Mouse (Mus musculus) kidney, postnatal 14 days (tissue): ENCODE results near the gene B230104I21Rik.

Experiments
- DNase-seq: peaks from one replicate; pipeline ENCODE4 v3.0.0; 2022; ENCODE audit warnings: mixed read lengths

Gene B230104I21Rik

DNA sequence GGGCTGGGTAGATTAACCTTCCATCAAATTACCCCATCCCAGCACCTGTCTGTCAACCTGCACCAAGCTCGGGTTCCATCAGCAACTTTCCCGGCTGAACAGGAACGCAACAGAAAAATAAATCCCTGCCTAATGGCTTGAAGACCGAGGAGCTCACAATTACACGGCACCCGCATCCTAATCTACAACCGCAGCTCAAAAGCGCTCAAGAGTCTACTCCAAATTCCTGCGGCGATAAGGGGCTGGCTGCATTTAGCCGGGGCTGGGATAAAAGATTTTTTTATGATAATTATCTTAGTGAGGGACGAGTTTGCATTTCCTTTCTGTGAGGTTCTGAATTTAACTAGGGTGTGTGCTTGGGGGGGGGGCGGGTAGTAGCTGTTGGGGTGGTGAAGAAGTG is 16.3 kb downstream of the B230104I21Rik start:
- no peak for DNase-seq

DNA sequence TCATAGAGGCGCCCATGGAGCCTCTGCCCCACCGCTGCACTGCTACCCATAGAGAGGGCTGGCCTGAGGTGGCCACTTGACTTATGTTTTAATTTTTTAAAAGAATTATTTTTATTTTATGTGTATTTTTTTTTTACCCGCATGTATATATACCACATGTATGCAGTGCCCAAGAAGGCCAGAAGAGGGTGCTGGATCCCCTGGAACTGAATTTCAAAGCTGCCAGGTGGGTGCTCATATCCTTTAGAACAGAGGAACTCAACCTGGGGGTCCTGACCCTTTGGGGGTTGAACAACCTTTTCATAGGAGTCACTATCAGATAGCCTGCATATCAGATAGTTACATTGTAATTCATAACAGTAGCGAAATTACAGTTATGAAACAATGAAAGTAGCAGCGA is 19.5 kb downstream of the B230104I21Rik start:
- DNase-seq: no peak

DNA sequence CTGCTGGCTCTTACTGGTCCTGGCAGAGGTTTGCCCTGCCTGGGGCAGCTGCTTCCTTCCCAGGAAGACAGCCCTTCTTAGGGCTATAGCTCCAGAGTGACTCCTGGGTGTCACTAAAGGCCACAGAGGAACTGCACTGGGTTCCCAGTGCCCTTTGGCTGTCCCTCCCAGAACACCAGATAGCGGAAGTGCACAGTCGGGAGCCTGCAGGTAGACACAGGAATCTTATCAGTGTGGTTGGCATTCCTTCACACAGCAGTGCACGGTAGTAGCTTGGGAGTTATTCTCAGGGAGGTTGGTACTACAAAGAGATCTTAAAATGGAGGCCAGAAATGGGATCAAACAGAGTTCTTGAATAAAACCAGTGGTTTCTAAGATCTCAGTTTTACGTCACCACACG is 22.4 kb downstream of the B230104I21Rik start:
- no peak for DNase-seq

DNA sequence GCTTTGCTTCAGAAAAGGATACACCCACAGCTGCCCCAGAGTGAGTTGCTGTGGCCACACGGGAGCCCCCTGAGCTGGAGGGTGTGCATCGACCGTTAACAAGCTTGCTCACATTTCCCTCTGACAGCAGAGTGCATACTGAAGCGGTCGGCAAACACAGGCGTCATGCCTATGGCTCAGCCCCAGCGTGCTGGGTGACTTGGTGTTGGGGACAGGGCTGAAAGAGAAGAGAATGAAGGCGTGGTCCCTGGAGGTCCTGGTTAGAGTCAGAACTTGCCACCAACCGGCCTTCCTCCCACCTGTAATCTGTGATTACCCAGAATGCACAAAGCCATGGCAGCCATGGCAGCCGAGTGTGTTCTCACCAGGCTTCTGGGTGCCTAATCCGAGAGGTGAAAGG is 22.9 kb downstream of the B230104I21Rik start:
- no peak for DNase-seq

DNA sequence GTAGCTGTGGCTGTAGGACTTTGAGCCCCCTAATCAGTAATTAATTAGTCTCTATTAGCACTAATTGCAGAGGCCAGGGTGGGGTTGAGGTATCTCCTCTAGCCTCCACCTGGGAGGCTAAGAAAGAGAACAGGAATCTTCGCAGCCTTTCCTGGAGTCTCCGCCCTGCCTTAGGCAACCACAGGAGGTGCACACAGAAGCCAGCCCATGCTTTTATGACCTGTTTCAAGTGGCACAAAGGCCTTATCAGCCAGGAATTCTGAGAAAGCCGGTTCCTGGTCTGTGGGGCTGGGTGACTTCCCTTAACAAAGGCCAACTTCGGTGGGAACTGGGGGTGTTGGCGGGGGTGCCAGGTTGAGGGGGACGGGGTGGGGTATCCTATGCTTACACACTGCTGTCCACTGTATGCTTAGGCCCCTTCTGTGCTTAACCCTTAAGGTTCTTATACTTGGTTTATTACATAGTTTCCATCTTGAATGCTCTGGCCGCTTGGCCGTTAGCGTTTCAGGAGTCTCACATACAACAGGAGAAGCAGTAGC is 23.9 kb downstream of the B230104I21Rik start:
- DNase-seq: no peak

DNA sequence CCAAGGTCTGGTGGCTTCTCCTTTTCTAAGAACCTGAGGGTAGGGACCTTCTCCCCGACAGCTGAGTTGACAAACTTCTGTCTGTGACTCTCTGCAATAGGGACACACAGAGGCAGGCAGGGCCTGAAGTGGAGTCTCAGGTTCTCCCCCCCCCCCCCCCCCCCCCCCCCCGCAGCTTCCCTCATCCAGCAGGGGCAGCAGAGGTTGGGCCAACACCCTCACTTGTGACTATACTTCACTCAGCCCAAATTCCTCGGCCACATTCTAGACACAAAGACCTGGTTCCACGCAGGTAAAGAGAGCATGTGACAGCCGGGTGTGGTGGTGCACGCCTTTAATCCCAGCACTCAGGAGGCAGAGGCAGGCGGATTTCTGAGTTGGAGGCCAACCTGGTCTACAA is 24.5 kb downstream of the B230104I21Rik start:
- DNase-seq: no peak

DNA sequence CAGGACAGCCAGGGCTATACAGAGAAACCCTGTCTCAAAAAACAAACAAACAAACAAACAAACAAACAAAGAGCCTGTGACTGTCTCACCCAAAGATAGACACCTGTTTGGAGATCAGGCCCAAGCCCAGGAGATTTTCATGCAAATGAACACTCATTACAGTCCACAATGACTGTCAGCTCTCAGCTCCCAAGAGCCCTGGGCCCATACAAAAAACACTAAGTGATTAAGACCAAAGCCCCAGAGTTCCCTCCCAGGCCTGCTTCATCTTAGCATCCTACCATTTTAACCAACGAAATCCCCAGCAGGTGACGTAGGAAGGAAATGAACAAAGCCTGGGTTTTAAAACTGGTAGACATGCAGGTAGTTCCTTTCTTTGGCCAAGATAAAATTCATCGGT is 24.9 kb downstream of the B230104I21Rik start:
- DNase-seq: no peak

DNA sequence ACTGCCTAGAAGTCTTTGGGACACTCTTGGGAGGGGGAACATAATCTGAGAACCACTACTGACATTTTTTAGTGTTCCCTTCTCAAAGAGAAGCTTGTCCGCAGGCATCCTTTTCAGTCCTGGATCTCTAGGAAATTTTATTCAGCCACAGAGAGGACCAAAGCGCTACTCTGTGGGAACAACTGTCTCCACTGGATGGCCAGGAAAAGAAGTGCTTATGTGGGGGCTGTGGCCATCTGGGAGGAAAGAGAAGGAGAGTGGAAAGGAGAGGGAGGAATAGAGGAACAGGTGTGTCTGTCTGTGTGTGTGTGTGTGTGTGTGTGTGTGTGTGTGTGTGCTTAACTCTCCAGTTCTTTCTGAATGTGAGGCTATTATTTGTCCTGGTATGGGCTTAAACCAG is 28.8 kb downstream of the B230104I21Rik start:
- DNase-seq: no peak

DNA sequence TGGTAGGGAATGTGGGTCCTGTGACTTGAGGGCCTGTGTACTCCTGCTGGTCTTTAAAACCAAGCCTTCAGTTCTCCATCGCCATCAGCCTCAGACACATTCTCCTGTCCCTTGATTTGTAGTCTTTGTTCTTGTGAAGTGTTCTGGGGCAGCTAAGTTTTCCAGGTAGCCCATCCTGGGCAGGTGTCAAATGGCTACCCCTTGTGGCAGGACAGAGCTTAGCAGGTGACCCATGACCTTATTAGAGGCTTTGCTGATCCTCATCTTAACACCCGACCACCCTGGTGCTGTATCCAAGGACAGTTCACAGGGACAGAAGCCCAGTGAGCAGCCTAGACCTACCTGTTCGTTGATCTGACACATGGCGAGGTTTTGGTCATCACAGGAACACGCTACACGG is 30.9 kb downstream of the B230104I21Rik start:
- no peak for DNase-seq

DNA sequence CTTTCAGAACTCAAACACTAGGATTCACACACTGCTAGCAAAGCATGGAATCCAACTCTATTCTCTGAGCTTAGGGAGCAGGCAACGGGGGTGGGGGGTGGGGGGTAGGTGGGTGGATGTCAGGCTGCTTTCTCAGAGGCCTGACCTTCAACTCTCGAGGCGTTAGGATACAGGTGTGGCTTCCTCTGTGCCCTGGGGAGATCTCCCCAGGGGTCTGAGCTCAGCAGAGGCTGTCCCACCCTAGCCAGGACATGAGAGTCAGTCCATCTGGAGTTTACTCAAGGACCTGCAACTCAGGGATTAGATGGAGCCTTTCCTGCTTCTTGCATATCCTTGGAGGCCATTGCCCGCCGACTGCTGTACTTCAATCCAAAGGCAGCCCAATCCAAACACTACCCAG is 33.2 kb downstream of the B230104I21Rik start:
- no peak for DNase-seq

DNA sequence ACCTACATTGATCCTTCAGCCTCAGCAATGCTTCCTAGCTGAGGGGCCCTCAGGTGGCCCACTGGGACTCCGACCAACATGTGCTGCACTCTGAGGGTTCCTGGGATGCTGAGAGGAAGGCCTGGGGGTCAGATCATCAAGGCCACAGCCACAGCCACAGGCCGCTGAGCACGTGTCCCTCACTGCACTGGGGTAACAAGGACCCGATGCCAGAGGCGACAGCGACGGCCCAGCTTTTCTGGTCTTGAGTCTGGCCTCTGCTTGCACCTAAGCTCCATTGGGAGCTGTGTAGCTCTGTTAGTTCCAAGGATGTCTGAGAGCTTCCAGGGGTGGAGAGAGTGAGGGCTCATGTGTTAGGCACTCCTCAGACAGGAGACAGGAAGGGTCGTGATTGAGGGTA is 34.9 kb downstream of the B230104I21Rik start:
- no peak for DNase-seq

DNA sequence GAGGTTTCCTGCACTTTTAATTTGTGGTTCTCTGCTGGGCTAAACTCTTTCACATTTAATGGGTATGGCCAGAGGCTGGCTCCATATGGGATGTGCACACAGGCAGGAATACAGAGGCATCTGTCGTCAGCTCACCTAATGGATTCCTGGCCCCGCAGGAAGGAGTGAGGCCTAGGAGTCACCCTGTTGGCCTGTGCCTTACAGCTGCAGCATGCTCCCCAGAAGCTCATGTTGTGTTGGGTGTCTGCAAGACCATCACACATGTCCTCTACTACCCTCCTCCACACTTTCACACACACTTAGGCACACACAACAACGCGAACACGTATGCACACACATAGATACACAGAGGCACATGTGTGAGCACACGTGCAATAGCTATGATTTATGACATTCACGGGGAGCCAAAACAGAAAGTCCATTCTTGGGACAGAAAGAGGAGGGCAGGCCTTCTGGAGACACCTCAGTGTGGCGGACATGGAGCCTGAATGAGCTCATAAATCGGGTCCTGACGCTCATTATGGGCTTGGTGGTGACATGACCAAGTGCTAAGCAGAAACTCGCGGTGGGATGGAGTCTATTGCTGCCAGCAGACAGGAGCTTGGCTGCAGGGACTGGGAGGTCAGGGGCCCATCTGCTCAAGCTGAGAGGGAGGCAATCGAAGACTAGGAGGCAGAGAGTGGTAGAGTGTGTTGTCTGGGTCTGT is 35.8 kb downstream of the B230104I21Rik start:
- no peak for DNase-seq

DNA sequence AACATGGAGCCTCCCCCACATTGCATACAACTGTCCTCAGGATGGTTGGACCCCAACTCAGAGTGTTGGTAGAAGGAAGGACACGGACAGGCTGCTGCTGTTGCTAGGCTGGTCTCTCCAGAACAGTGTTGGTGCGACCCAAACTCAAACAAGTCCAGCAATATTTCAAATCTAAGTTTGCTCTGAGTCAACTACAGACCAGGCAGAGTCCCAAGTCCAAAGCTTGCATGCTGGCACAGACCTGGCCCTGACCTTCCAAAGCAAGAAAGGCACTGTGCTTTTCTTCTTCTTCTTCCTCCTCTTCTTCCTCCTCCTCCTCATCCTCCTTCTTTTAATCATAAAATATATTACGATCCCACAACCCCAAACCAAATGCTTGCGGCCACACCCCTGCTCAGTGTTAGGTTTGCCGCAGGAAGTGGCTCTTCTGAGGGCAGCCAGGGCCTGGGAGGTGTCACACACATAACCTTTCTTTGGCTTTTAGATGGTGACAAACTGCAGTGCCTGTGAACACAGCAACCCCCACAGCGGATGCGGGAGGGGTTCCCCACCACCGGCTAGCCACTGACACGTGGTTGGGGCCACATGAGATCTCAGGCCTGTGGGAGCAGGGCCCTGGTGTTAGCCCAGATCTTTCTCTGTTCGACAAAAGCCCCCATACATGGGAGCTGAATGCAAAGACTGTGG is 40.2 kb downstream of the B230104I21Rik start:
- no peak for DNase-seq

DNA sequence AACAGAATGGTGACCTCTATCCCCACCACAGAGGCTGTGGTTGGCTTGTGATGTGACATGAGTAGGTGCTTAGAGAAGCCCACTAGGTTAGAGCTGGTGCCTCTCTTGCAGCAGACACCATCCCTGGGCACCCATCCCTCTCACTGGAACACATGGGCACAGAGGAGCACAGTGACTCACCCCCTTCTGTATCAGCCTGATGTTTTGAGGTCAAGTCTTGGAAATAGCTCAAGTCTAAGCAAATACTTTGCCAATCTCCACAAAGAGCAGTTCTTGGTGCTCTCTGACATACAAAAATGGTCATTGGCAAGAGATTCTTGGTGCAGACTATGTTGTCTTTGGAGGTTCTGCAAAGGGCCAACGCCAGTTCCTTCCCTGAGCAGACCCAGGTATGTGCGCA is 42.9 kb downstream of the B230104I21Rik start:
- no peak for DNase-seq

DNA sequence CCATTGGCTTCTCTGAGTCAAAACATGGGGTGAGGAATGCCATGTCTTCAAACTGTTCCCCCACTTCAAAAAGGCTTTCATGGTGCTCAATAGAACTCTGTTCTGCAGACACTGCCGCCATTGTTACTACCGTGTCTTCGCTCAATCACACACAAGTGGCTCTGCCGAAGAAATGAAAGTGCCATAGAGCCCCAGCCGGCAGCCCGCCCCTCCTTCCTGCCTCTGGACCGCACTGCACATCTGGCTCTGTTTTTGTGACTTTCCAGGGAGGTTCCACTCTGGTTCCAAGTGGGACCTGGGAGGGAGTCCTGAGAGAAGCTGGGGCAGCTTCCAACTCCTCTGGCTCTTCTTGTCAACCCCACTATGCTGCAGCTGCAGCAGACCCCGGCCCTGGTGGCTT is 49.3 kb downstream of the B230104I21Rik start:
- DNase-seq: no peak

DNA sequence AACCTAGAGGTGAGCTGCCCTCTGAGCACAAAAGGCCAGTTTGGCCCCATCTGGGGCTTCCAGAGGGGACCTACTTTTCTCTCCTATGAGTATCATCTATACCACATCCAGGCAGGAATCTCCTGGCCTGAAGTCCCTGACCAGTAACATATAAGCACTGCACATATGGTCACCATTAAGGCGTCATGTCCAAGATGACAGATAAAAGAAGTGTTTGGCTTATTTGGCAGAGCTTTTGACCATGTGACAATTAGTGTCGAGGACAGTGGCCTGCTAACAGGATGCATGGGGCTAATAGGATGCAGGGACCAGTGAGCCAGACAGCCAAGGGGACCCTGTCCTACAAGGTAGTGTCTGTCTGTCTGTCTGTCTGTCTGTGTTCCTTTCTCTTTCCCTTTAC is 50.0 kb downstream of the B230104I21Rik start:
- DNase-seq: no peak

DNA sequence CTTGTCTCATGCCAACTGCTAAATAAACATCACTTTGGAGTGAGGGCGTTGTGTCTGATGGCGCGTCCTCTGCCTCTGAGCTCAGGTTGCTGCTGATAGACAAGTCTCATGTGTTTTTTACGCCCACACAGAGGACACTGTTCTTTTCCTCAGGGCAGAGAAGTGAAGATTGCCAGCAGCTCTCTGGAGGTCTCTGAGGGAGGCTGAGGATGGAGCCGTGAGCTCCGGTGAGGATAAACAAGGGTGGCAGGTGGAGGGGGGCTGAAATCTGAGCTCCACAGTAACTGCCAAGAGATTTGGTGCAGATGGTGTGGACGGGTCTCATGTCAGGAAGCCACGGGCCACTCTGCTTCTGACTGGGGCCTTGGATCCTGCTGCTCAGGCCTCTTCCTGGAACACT is 50.9 kb downstream of the B230104I21Rik start:
- DNase-seq: no peak

DNA sequence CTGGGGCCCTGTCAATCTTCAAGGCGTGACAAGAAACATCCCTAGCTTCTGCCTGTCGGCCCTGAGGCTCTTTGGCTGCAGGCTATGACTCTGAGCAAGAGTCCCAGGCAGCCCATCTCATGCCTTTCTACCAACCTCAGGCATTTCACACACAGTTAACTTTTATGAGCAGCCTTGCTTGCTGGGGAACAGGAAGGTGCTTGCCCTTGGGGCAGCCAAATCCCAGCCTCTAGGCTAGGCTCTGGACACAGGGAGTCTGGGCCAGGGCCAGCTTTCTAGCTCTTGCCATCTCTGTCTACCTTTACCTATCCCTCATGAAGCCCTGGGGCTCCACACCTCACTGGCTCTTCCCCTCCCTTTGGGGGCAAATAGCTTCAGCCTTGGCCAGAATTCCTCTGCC is 53.7 kb downstream of the B230104I21Rik start:
- no peak for DNase-seq

DNA sequence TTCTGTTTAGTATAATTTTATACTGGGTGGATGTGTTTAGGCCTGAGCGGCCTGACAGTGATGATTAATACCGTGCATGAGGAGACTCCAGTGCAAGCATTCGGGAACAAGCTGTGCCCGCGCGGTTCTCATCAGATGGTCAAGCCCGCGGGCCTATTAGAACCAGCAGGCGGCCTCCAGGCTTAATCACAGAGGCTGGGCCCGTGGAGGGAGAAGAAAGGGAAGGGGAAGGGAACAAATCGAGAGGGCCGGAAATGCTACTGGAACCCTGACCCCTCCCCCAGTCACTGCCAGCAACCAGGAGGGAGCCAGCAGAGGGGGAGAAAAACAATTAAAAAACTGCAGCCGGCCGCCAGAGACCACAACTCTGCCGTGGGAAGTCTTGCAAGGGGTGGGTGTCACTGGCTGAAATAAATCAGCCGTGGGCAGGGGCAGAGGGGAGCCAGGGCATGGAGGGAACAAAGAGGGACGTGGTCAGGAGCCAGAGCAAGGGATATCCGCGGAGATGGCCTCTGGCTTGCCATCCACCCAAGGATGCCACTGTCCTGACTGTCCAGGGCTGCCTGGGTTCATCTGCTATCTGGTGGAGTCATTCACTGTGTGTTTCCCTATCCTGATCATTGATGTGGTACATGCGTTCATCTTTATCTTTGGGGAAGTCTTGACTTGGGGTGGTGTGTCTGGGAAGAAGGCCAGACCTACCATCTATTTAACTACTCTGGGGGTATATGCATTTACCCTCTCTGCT is 54.6 kb downstream of the B230104I21Rik start:
- peak; percentile 63 for DNase-seq

DNA sequence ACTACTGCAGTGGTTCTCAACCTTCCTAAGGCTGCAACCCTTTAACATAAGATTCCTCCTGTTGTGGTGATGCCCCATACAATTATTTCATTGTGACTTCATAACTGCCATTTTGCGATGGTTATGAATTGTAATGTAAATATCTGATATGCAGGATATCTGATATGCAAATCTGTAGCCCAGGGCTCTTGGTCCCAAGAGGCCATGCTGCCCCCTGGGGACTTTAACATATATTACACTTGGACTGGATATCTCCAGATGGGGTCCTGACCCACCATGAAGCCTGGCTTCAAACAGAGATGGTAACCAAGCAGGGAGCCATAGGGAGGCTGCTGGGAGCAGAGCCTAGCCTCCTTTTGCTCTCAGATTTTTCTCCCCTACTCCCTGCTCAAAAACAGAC is 56.7 kb downstream of the B230104I21Rik start:
- DNase-seq: no peak

DNA sequence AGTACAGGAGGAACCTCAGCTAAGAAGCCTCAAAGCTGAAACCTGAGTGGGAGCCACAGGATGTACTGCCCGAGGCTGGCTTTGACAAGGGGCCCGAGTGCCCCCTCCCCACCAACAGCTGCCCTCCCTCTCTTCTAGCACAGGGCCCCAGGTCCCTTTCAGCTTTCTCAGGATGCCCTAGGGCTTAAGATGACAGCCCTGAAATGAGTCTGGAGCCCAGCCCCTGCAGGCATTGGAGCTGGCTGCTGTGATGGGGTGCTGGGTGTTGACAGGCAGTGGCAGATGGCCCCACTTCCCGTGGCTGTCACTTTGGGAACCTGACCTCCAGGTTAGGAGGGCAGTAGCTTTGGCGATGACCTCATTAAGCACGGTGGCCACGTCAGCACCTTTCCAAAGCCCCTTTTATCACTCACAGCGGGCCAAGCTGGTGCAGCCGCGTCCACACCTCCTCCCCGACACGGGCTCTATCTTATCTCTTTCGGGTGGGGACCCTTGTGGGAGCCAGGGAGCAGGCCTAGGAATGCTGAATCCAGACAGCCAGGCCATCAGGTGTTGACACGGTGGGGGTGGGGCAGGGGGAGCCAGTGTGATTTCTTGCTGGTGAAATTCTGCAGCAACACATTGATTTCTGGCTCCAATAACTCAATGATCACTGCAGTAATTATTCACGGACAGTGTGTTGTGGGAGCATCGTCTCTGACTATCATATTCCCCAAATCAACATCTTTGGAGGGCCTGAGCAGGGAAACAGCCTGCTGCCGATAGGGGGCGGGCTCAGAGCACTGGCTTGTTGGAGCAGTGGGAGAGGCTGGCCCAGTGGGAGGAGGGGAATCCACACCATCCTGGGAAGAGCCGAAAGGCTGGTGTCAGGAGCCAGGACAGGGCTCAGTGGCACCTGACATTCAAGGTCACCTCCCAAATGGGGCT is 57.5 kb downstream of the B230104I21Rik start:
- DNase-seq: peak; percentile 23

DNA sequence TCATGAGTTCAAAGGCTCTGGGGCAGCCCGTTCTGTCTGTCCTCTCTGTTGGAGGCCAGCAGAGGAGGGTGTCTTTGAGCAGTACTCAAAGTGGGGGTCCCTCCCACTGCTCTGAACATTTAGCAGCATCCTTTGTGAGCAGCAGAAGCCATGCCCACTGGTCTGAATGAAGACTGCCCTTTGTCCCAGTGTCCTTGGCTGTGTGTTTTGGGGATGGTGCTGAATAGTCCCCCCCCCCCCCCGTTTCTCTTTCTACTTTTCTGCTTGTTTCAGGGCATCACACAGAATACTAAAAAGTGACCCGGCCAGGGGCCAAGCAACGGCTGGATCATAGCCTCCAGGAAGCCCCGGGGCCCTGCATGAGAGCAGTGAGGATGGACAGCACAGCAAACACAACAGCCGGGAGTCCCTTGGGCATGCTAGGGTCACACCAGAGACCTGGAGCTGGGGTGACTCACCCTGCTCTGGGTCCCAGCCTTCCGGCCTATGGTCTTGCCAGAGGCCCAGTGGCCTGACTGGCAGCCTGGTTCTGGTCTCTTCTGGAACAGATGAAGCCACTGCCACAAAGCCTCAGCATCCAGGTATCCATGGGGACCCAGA is 58.3 kb downstream of the B230104I21Rik start:
- no peak for DNase-seq
